Mouse (Mus musculus): ENCODE data around the gene Tnxb.
"Not testable (repeated sequence)": the region's sequence is repeated elsewhere in the genome, so short reads cannot be mapped to it uniquely, and the experiment has no call there.

Gene Tnxb

DNA sequence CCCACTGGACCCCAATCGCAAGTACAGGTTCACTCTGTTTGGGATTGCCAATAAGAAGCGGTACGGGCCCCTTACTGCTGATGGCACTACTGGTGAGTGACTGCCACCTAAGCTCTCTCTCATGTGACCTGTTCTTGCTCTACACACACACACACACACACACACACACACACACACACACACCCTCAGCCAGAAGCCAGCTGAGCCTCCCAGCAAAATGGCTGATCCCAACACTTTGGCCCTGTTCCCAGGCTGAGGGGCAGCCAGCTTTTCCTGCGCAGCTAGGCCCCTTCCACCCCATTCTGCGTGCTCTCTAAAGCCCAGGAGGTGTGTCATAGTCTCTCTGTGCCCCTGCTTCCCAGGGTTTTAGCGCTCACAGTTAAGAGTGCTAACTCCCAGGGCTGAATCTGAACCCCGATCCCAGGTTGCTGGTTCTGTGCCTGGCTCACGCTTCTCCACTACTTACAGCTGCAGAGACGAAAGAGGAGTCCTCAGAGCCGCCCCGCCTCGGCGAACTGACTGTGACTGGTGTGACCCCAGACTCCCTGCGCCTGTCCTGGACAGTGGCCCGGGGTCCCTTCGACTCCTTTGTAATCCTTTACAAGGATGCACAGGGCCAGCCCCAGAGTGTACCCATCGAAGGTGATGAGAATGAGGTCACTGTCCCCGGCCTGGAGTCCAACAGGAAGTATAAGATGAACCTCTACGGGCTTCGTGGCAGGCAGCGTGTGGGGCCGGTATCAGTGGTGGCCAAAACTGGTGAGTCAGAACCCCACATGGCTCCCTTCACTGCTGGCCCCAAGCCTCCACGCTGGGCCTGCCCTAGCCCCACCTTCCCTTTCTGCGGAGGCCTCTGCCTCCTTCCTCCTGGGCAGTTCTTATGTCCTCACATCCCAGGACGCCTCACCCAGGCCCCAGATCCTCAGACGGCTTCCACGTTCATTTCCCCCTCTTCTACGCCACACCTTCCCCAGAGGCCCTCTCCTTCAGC is 15.1 kb downstream of the Tnxb start:
- peak in 1 of 2 experiments; percentile 50 for DNase-seq

DNA sequence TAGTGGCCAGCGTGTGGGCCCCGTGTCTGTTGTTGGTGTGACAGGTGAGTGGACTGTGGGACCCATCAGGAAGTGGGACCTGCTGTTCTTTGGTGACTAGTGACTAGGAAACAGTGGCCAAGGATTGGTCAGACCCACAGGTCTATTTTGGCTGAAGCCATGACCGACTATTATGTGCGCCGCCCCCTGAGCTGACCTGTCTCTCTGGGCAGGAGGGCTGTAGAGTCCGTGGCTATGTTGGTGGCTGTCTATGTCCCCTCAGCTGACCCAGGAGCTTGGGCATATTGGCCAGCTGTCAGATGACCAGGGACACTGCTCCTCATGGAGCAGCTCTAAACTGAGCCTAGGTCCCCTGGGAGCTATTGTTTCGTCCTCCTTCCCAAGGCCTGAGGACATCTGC is 18.6 kb downstream of the Tnxb start:
- DNase-seq = no peak

DNA sequence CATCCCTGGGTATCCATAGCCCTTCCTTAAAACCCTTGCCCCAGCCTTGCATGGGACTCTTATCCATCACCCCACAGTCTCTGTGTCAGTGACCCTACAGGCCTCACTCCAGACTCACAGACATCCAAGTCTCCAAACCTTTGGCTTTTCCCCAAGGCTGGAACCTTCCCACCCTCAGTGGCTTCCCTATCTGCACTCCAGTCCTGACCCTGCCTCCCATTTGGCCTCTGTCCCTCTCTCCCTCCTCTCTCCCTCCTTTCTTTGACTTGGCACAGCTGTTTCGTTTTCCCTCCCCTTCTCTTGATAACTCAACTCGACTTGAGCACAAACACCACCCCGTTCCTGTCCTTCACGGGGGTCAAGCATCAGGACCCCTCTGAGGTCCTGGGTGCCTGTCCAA is 20.1 kb downstream of the Tnxb start:
- peak; percentile 54 to 57 for DNase-seq

DNA sequence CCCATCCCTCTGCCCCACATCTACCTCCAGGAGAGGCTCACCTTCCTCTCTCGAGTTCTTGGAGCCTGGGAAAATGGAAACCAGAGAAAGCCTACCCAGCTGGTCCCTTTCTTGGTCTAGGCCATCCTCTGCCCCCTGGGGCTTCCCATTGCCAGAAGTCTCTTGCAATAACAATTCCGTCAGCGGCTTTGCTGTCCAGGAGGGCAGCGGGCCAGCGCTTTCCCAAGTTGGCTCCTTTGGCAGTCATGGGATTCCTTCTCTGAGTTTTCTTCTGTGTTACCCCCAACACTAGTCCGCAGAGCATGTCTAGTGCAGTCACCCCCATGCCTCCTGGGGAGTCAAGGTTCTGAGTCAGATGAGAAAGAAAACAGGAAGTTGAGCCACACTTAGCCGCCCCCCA is 22.6 kb downstream of the Tnxb start:
- DNase-seq = peak; percentile 45 to 71

DNA sequence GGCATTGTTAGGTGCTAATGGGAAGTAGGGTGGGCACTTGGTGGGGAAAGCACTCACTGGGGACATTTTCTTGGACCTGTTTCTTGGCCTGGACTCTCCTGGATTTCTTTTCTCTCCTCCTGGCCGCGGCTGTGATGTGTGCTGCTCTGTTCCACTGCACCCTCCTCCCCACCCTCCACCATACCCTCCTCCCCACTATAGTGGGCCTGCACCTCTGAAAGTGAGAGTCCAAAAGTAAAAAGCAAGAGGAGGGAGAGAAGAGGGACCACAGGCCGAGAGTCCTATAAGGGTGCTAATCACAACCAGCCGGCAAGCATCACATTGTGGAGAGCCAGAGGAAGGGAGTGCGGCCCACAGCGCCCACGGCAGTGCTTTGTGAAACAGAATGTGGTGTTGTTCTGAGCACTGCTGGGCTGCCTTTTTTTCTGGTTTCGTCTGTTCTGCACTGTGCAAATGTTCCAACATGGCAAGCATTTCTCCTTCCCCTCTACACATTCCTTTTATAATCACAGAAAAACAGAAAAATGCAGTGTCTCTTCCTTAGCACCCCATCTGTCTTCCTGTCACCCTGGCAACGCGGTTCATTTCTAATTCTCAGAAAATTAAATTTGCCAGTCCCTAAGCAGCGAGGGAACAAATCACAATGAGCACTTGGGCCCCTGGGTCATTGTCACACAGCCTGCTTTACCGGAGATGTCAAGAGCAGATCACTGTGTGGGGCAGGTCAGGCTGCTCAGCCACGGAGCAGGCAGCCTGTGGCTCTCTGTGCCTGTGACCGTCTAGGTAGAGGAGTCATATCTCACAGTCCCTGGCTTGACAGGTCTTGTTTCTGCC is 29.5 kb downstream of the Tnxb start:
- DNase-seq = no peak

DNA sequence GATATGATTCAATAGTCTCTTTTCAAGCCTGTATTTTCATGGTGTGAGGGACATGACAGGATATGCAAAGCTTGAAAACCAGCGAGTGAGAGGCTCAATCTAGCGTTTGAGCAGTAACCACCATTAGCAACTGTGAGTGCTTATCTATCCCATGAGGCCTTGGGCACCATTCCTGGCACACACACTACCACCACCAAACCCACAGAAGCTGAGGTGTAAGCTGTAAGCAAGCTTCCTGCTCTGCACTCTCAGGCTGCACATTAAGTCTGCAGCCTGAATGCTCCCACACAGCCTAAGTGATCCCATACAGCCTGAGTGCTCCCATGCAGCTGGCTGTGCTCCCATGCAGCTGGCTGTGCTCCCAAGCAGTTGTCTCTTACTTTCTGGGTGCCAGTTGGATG is 30.3 kb downstream of the Tnxb start:
- DNase-seq = no peak

DNA sequence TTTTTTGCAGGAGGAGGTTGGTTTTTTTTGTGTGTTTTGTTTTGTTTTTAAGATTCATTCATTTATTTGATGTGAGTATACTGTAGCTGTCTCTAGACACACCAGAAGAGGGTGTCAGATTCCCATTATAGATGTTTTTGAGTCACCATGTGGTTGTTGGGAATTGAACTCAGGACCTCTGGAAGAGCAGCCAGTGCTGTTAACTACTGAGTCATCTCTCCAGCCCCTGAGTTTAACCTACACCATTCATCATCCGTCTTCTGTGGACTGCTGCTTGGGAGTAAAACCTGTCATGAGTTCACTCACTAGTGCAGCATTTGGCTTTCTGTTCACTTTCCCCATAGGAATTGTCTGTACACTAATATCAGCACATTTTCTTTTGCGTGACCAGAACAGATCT is 36.1 kb downstream of the Tnxb start:
- not testable (repeated sequence) for DNase-seq

DNA sequence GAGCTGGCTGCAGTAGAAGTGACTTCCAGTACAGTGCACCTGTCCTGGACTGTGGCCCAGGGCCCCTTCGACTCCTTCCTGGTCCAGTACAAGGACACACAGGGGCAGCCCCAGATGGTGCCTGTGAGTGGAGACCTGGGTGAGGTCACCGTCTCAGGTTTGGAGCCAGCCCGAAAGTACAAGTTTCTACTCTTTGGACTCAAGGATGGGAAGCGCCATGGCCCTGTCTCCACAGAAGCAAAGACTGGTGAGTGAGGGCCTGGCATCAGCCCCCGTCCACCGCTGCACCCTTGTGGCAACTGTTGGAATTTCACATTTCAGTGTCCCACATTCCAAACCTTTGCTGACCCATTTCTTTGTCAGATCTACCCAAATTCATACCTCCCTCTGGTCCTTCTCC is 42.6 kb downstream of the Tnxb start:
- DNase-seq = peak; percentile 61 to 90

DNA sequence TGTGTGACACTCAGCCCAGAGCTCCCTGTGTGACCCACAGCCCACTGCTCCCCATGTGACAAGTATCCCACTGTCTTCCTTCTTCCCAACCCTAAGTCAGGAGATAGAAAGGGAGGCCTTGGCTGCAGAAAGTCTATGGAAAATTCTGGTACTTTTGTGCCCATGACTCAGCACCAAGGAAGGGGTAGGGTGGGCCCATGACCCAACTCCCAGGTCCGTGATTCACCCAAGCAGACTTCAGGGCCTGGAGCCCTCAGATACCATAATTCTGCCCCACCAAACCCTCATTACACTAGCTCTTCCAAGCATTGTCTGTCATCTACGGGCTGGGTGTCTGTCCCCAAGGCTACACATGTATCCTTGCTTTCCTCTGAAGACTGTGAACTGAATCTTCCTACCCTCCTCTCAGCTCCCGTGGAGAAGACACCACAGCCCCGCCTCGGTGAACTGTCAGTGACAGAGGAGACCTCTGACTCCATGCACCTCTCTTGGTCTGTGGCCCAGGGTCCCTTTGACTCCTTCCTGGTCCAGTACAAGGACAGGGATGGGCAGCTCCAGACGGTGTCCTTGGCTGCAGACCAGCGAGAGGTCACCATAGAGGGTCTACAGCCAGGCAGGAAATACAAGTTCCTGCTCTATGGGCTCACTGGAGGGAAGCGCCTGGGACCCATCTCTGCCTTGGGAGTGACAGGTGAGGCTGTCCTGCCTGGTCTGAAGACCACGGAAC is 44.0 kb downstream of the Tnxb start:
- DNase-seq = peak; percentile 63 to 72

DNA sequence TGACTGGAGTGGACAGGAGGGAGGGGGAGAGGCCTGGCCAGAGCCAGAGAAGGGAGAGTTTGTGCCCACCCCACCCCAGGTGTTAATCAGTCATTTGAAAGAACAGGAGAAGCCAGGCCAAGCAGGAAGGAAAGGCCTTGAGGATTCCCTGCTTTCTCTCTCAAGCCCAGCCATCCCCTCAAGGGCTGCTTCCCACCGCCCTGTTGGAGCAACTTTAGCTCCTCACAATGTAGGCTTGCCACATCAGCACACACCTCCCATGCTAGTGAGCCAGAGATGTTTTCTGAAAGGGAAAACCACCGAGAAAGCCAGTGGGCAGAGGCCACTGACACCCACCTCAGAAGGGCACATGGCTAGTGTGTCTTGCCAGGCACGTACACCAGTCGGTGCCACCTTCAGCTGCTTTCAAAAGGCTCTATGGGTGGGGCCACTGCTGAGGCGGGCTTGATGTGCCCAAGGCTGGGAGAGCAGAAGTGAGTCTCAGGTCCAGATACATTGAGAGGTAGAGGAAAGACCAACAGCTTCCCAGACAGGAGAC is 44.6 kb downstream of the Tnxb start:
- DNase-seq = not testable (repeated sequence)

DNA sequence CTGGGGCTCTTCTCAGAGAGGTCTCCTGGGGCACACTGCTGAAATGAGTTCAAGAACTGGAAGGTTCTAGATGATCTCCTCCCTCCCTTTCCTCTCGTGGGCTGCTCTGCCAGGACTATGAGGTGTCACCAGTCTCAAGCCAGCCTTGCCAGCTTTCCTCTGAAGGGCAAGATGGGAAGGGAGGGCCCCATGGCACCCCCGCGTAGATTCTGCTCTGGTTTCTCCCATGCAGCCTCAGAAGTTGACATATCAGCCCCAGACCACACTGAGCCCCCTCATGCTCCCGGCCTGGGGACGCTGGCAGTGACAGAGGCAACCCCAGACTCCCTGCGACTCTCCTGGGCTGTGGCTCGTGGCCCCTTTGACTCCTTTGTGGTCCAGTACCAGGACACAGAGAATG is 45.1 kb downstream of the Tnxb start:
- DNase-seq = not testable (repeated sequence)

DNA sequence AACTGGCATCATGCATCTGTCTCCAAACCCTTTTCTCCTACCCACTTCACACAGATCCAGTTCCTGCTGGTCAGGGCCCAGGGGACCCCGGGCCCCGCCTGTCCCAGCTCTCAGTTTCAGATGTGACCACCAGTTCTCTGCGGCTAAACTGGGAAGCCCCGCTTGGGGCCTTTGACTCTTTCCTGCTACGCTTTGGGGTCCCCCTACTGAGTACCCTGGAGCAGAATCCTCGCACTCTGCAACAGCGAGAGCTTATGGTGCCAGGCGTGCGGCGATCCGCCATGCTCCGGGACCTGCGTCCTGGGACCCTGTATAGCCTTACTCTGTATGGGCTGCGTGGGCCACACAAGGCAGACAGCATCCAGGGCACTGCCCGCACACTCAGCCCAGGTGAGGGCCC is 45.9 kb downstream of the Tnxb start:
- no peak for DNase-seq

DNA sequence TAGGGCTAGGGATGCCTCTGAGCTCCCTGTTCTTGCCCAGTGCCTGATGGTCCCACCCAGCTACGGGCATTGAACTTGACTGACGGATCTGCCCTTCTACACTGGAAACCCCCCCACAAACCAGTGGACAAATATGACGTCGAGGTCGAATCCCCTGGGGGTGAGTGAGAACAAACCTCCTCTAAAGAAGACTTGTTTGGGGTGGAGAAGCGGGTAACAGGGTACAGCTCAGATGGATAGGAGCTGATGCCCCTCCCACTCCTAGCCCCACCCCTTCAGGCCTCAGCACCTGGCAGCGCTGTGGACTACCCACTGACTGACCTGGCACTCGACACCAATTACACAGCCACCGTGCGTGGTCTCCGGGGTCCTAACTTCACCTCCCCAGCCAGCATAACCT is 47.1 kb downstream of the Tnxb start:
- no peak for DNase-seq

DNA sequence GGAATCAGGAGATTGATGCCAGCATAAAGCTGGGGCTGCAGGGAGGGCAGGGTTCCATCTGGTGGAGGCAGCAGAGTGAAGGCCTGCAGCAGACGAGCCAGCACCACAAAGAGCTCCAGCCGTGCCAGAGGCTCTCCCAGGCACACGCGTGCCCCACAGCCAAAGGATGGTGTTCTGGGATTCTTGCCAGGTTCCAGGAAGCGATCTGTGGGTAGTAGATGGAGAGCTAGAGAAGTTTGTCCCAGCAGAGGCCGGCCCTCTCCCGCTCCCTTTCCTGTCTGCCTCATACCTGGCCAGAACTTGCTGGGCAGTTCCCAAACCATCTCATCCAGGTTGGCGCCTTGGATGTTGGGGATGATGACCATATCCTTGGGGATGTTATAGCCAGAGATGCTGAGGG is 49.6 kb downstream of the Tnxb start:
- DNase-seq = not testable (repeated sequence)

DNA sequence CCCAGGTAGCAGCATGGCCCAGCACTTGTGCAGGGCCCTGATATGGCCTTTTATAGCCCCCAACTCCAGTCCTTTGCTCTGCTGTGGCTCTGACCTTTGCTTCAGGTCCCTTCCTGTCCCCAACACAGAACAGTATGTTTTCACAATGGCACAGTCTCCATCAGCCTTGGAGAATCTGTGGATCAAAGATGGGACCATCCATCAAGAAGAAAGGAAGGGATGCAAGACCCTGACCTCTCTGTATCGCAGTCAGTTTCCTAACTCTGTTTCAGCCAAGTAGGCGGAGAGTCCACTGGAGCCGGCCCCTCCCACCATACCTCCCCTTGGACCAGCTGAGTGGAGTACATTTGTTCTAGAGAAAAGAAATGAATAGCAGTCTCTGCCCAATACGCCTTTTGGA is 51.9 kb downstream of the Tnxb start:
- DNase-seq = not testable (repeated sequence)

DNA sequence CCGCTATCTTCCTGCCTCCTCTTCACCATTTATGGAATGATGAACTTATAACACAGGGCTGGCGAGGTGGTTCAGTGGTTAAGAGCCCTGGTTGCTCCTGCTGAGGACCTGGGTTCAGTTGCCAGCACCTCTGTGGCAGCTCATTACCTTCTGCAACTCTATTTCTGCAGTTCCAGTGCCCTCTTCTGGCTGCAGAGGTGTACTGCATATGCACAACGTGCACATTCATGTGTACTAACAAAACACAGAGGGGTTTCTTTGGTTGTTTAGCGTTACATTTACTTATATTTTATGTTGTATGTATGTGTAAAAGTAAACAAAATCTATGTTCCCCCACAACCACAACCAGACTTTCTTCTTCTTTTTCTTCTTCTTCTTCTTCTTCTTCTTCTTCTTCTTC is 52.7 kb downstream of the Tnxb start:
- no peak for DNase-seq

DNA sequence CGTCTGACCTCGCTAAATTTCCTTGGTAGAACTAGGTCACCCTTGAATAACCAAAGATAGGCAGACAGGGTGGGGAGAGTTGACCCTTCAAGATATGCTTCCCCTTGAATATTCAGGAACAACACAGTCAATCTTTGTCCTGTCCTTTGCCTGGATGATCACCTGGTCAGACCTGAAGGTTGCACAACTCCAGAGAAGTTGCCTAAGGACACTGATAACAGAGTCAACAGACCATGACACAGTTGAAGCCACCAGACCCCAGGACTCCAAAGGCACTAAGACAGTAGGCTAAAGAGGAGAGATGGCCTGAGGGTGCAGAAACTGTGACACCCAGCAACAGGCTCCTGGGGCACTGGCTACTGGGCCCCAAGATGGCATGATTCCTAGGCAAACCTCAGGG is 57.6 kb downstream of the Tnxb start:
- DNase-seq = no peak

DNA sequence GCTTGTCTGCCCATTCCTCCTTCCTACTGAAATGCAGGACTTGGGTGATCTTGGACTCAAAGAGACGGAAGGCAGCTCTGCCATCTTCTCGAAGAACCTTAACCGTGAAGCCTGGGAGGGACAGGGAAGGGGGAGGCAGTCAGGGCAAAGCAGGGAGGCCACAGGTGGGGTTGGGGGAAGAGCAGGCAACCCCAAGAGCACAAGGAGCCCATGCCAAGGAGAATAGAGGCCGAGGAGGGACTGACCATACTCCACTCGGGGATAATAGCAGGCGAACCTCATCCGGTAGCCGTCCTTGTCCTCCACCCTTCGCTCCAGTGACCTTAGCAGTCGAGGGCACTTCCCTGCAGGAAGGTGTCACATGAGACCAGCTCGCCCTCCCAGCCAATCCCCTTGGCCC is 58.8 kb downstream of the Tnxb start:
- DNase-seq = not testable (repeated sequence)

DNA sequence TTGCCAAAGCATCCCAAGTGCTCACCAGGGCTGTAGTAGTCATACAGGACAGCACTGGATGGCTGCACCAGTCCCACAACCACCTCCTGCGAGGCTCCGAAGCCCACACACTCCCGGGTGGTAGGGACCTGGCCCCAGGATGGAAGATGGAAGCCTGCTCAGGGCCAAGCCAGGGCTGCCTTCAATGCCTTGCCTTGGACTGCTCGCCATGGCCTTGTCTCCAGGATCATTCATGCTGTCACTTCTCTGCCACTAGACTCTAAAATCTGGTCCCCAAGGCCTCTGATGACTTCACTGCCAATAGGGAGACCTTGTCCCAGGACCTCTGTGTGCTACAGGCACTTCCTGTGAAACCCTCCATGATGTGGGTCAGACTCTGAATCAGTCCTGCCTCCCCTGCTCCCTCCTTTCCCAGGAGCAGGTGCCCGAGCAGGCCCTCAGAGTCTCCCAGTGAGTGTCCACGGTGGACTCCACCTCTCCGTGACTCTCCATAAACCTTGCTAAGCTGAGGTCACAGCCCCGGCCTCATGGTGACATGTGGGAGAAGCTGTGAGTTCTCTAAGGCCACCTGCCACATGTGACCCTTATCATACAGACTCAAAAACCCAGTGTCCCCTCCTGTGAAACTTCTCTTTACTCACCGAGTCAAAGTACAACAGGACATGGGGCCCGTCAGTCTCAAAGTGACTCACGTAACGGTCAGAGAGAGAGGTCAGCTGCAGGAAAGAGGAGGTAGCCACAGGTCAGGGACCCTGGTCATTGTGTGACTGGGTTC is 59.6 kb downstream of the Tnxb start:
- not testable (repeated sequence) for DNase-seq

DNA sequence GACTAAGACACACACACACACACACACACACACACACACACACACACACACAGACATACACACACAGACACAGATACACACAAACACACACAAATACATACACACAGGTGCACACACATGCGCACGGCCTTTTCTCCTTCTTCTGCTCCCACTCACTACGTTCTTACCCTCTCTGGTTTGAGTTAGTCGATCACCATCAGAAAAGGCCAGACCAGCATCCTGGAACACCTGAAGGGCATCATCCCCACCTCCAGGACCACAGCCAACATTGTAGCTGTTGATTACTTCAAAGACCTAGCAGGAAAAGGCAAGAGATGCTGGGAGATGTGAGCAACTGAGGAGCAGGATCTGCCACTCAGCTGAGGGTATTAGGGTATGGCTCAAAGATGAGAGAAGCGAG is 67.1 kb downstream of the Tnxb start:
- DNase-seq = not testable (repeated sequence)

DNA sequence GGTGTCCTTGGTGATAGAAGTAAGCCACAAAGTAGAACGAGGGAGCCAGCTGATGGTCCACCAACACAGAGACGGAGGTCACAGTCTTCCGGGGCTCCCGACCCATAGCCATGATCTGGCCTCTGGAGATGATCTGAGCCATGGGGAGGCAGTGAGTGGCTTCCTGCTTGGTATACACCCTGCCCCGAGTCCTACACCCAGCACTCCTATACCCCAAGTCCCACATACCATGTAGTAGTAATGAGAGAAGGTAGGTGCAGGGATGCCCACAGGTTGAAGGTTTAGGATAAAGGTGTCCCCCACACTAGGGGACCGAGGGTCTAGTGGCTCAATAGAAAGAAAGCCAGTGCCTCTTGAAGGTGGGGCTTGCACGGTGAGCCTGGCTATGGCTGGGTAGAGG is 69.4 kb downstream of the Tnxb start:
- DNase-seq = not testable (repeated sequence)

DNA sequence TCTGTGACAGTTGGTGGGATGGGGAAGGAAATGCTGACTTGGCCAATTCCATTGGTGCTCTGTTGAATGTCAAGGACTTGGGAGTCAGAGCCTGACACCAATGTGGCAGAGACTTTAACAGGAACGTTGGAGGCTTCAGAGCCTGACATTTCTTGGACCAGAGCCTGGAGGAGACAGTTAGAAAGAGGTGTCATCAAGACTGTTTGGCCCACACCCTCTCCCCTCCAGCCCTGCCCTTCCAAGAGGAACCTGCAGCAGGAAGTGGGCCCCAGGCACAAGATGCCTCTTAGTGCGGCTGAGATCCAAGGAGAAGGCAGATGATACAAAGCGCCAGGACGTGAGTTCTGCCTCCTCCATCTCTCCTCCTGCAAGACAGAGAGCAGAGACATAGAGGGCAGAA is 69.9 kb downstream of the Tnxb start:
- no peak for DNase-seq
